Mouse (Mus musculus): Measurements from ENCODE around the gene Mms19. TPM values are rescaled to one million over a fixed set of nuclear protein-coding genes. Genes with fewer than 3 reads are reported as not detected.

The Mms19 gene
- polyA plus RNA-seq, 1 experiment = 57.0 TPM

DNA sequence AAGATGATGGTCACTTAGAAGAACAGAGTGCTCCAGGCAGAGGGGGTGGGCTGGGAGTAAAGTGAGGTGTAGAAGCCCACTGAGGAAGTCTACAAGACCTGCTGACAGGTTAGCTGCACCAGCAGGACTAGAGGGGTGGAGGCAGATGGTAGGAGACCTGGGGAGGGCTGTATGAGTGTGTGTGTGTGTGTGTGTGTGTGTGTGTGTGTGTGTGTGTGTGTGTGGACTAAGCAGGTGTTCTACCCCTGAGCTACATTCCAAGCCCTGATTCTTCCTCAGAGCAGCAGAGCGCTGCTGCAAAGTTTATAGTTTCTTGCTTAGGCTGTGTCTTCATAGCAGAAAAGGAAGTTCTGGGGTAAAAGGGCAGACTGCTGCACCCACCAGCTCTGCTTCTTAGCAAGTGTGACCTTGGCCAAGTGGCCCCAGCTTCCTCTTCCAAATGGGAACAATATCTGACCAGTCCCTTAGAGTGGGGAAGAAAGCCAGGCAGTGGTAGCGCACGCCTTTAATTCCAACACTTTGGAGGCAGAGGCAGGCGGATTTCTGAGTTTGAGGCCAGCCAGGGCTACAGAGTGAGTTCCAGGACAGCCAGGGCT, 18.8 kb upstream of the Mms19 start:
- TF ChIP-seq POLR2A (IDR thresholded peaks at IDR 0.05; ENCODE audit: borderline replicate concordance, extremely low read depth, low read depth, low read length) (no peak), CTCF (IDR thresholded peaks at IDR 0.05; ENCODE audit: insufficient read depth, low read length) (no peak)
- WGBS = 64% methylated on average over 4 of the region's 4 CpGs
- Histone ChIP-seq H3K4me1 (ENCODE audit: control insufficient read depth, insufficient read depth, low read length) (no peaks in the 10 kb centered on the region; the same call in 1 of the 2 replicates), H3K4me3 (replicated peaks; ENCODE audit: extremely low read depth, low read depth, low read length) (no peak overlapping the region)
- DNase-seq = no peak

DNA sequence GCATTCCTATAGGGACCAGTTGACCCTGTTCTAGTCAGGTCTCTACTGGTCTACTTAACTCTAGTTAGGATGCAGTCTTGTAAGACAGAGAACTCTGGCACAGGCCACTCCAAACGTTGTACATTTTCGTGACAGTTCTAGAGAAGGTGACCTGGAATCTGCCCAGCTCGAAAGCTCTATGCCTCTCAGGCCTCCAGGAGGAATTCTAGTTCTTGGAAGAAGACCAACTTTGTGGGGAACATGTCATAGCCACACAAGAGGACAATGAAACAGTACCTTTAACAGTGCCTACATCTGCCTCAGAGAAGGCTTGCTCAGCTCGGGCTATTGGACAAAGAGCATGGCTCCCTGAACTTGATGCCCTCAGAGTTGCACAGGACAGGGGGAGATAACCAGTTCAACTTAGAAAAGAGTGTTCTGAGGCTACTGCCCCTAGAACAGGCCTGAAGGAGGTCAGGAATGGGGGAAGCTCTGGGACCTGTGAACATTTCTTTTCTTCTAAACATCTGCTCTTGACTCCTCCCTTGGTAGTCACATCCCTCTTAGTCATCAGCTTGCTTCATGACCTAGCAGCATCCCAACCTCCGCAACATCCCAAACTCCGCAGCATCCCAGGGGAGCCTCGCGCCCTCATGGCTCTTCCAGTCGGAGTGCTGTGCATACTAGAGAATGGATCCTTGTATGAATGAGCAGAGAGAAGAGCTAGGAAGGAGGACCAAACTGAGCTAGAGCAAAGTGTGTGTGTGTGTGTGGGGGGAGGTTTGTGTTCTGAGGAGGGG, 18.0 kb upstream of the Mms19 start:
- 65% methylated on average over 9 of the region's 9 CpGs for WGBS
- TF ChIP-seq CTCF (IDR thresholded peaks at IDR 0.05; ENCODE audit: insufficient read depth, low read length) = no peak
- no peak for TF ChIP-seq POLR2A (IDR thresholded peaks at IDR 0.05; ENCODE audit: borderline replicate concordance, extremely low read depth, low read depth, low read length)
- Histone ChIP-seq H3K4me3 (replicated peaks; ENCODE audit: extremely low read depth, low read depth, low read length) (no peak overlapping the region), H3K4me1 (ENCODE audit: control insufficient read depth, insufficient read depth, low read length) (no peaks in the 10 kb centered on the region; the same call in 1 of the 2 replicates)
- DNase-seq = no peak

DNA sequence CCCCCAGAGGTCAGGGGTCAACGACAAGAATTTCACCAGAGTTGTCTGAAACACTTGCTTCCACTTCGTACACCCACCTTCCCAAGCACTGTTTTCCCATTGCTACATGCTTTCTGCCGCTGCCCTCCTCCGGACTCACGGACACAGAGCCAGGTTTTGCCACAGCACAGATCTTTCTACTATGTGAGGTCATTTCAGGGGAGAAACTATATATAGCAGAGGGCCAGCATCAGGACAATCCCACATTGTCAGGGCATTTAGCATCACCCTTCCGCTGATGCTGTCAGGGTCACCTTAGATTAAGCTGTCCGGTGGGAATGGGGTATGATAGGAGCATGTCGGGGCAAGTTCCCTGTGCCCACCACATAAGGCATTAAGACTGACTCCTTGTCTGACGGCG, 16.1 kb upstream of the Mms19 start:
- H3K4me1 ChIP-seq (ENCODE audit: control insufficient read depth, insufficient read depth, low read length) = peaks cover 7% of the 10 kb centered on the region; the same call in 1 of the 2 replicates
- TF ChIP-seq POLR2A (IDR thresholded peaks at IDR 0.05; ENCODE audit: borderline replicate concordance, extremely low read depth, low read depth, low read length) = no peak
- TF ChIP-seq CTCF (IDR thresholded peaks at IDR 0.05; ENCODE audit: insufficient read depth, low read length) = no peak
- no peak for DNase-seq
- no peak overlapping the region for H3K4me3 ChIP-seq (replicated peaks; ENCODE audit: extremely low read depth, low read depth, low read length)
- WGBS = 83% methylated on average over 10 of the region's 10 CpGs

DNA sequence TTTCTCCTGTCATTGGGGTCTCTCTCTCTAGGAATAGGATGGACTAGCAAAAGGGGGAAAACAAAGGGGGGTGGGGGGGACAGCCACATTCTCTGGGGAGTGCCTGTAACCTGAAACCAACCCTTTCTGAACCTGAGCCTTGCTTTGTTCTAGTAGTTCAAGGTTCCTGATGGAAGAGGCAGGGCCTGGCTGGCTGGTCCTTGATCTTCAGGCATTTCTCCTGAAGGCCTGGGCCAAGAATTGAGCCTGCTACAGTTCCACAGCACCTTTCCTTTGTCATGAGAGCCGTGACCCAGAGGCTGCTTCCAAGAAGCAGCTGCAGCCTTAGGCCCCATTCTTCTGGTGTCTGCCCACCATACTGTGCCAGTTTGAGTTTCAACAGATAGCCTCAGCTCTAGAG, 14.5 kb upstream of the Mms19 start:
- Histone ChIP-seq H3K4me1 (ENCODE audit: control insufficient read depth, insufficient read depth, low read length) (peaks cover 7% of the 10 kb centered on the region; the same call in 1 of the 2 replicates), H3K4me3 (replicated peaks; ENCODE audit: extremely low read depth, low read depth, low read length) (no peak overlapping the region)
- DNase-seq = no peak
- WGBS = 69% methylated on average over 1 of the region's 1 CpGs
- no peak for TF ChIP-seq CTCF (IDR thresholded peaks at IDR 0.05; ENCODE audit: insufficient read depth, low read length)
- TF ChIP-seq POLR2A (IDR thresholded peaks at IDR 0.05; ENCODE audit: borderline replicate concordance, extremely low read depth, low read depth, low read length) = no peak

DNA sequence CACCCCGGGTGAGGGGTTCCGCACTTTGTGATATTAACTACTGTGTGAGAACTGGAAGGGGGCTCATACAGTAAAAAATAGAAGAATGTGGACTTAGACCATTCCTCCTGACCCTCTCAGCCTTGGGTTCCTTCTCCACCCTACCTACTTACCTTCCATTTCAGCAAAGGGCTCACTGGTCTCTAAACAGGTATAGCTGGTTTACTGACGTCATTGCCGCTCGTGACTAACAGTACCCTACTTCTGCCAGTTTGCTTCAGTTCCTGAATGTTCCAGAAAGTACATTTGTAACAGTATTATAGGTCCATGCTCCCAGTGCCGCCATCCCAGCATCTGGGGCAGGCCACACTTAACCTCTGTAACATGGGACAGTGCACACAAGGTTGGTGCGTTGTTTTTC, 13.1 kb upstream of the Mms19 start:
- TF ChIP-seq POLR2A (IDR thresholded peaks at IDR 0.05; ENCODE audit: borderline replicate concordance, extremely low read depth, low read depth, low read length) (no peak), CTCF (IDR thresholded peaks at IDR 0.05; ENCODE audit: insufficient read depth, low read length) (no peak)
- WGBS = 79% methylated on average over 7 of the region's 7 CpGs
- no peak for DNase-seq
- Histone ChIP-seq H3K4me1 (ENCODE audit: control insufficient read depth, insufficient read depth, low read length) (peaks cover 7% of the 10 kb centered on the region; the same call in 1 of the 2 replicates), H3K4me3 (replicated peaks; ENCODE audit: extremely low read depth, low read depth, low read length) (no peak overlapping the region)

DNA sequence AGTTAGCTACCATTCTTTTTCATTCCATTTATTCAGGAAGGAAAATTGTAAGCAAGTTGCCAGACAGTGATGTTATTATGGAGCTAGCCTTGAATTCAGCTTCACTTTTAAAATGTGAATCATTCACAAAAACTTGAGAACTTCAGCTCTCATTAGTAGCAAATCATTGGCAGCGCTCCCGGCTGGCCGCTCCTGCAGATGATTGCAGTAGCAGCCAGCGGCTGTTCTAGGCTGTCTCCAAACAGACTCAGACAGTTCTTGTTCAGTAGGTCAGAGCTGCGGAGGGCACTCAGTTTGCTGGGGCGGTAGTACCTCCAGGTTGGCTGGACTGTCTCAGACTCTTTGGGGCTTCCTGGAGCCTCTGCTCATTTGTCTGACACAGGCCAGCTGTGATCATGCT, 12.5 kb upstream of the Mms19 start:
- WGBS = 50% methylated on average over 6 of the region's 6 CpGs
- Histone ChIP-seq H3K4me1 (ENCODE audit: control insufficient read depth, insufficient read depth, low read length) (peaks cover 7% of the 10 kb centered on the region; the same call in 1 of the 2 replicates), H3K4me3 (replicated peaks; ENCODE audit: extremely low read depth, low read depth, low read length) (no peak overlapping the region)
- DNase-seq = no peak
- TF ChIP-seq CTCF (IDR thresholded peaks at IDR 0.05; ENCODE audit: insufficient read depth, low read length) (no peak), POLR2A (IDR thresholded peaks at IDR 0.05; ENCODE audit: borderline replicate concordance, extremely low read depth, low read depth, low read length) (no peak)

DNA sequence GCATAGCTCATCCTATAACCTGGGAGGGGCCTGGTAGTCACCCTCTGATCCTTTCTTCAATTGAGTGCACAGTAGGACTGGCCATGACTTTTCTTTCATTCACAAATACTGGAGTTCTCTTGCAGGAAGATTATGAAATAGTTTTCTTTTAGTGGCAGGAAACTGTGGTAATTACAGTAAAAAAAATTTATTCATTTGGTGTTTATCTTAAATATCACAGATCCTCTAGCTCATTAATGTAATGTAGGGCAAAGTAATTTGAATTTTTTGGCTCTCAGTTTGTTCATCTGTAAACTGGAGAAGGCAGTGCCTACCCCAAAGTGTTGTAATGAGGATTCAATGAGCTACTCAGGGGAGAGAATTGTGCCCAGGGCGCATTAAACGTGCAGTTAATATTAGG, 12.0 kb upstream of the Mms19 start:
- H3K4me1 ChIP-seq (ENCODE audit: control insufficient read depth, insufficient read depth, low read length) = peaks cover 7% of the 10 kb centered on the region; the same call in 1 of the 2 replicates
- 51% methylated on average over 2 of the region's 2 CpGs for WGBS
- no peak for TF ChIP-seq POLR2A (IDR thresholded peaks at IDR 0.05; ENCODE audit: borderline replicate concordance, extremely low read depth, low read depth, low read length)
- TF ChIP-seq CTCF (IDR thresholded peaks at IDR 0.05; ENCODE audit: insufficient read depth, low read length) = no peak
- H3K4me3 ChIP-seq (replicated peaks; ENCODE audit: extremely low read depth, low read depth, low read length) = no peak overlapping the region
- no peak for DNase-seq

DNA sequence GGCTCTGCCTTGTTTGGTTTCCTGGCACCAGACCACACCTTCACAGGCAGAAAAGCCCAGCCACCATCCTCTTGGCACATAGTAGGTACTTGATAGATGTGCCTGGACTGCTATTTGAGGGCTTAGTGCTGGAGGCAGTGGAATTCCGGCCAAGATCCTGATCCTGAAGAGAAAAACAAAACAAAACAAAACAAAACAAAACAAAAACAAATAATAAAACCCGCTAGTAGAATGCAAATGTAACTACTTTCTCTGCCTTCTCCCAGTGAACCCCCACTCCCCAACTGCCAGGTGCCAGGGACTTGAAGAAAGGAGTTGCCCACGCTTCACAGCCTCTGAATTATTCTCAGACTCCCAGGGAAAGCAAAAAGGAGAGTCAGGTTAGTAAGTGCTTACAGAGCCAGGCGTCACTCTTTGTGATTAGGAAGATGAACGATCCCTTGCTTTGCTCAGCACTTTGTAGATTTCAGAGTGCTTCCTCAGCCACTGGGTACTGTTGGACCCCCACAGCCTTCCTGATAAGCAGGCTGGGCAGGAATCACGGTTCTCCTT, 11.0 kb upstream of the Mms19 start:
- Histone ChIP-seq H3K4me3 (replicated peaks; ENCODE audit: extremely low read depth, low read depth, low read length) (no peak overlapping the region), H3K4me1 (ENCODE audit: control insufficient read depth, insufficient read depth, low read length) (peaks cover 7% of the 10 kb centered on the region; the same call in 1 of the 2 replicates)
- no peak for DNase-seq
- TF ChIP-seq POLR2A (IDR thresholded peaks at IDR 0.05; ENCODE audit: borderline replicate concordance, extremely low read depth, low read depth, low read length) (no peak), CTCF (IDR thresholded peaks at IDR 0.05; ENCODE audit: insufficient read depth, low read length) (no peak)
- 54% methylated on average over 6 of the region's 6 CpGs for WGBS

DNA sequence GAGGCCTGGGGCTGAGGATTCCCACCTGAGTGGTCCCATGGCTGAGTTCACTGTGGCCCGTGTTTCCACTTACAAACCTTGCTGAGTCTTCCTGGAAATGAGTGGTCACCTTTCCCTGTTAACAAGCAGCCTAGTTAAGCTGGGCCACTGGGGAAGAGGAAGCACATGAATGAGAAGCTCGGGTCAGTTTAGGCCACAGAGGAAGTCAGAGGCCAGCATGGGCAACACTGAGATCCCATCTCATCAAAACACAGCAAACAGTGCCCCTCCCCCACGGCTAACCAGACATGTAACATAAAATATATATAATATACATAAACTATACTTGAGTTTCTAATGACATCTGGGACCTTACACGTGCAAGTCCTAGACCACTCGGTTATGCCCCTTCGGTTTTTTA, 8.9 kb upstream of the Mms19 start:
- DNase-seq = no peak
- 71% methylated on average over 6 of the region's 6 CpGs for WGBS
- Histone ChIP-seq H3K4me3 (replicated peaks; ENCODE audit: extremely low read depth, low read depth, low read length) (no peak overlapping the region), H3K4me1 (ENCODE audit: control insufficient read depth, insufficient read depth, low read length) (peaks cover 7% of the 10 kb centered on the region; the same call in 1 of the 2 replicates)
- no peak for TF ChIP-seq POLR2A (IDR thresholded peaks at IDR 0.05; ENCODE audit: borderline replicate concordance, extremely low read depth, low read depth, low read length)
- no peak for TF ChIP-seq CTCF (IDR thresholded peaks at IDR 0.05; ENCODE audit: insufficient read depth, low read length)

Measured in lung, adult 2 months (tissue).